Mouse (Mus musculus): ENCODE results near the gene Mprip. TPM values are rescaled to one million over a fixed set of nuclear protein-coding genes. Genes with fewer than 3 reads are reported as not detected.

The Mprip gene
- polyA plus RNA-seq, 1 experiment = 246 TPM

- TF ChIP-seq CTCF (IDR thresholded peaks at IDR 0.05; ENCODE audit: control insufficient read depth, insufficient read depth, insufficient replicate concordance, low read depth, low read length) (no peak), POLR2A (IDR thresholded peaks at IDR 0.05; ENCODE audit: control insufficient read depth, low read depth, low read length) (no peak)
Measured at GRCm38 (mm10) chr11:59653547-59653946, 7.6 kb upstream of the Mprip start.

GRCm38 (mm10) chr11:59655337-59655736 lies 5.8 kb upstream of the Mprip start:
- Histone ChIP-seq H3K27ac (ENCODE audit: control insufficient read depth, insufficient read depth, low read depth, low read length) (no peak overlapping the region), H3K27me3 (ENCODE audit: control insufficient read depth, insufficient read depth, low read length) (no peaks in the 10 kb centered on the region), H3K36me3 (ENCODE audit: control insufficient read depth, insufficient read depth, low read length) (no peaks in the 10 kb centered on the region), H3K4me1 (ENCODE audit: control insufficient read depth, insufficient read depth, low read length) (no peaks in the 10 kb centered on the region), H3K4me3 (ENCODE audit: control insufficient read depth, low read depth, low read length) (no peak overlapping the region)
- TF ChIP-seq CTCF (IDR thresholded peaks at IDR 0.05; ENCODE audit: control insufficient read depth, insufficient read depth, insufficient replicate concordance, low read depth, low read length) (no peak), POLR2A (IDR thresholded peaks at IDR 0.05; ENCODE audit: control insufficient read depth, low read depth, low read length) (no peak)

More at GRCm38 (mm10) chr11:59653547-59653946, 7.6 kb upstream of the Mprip start:
- no peaks in the 10 kb centered on the region for H3K27me3 ChIP-seq (ENCODE audit: control insufficient read depth, insufficient read depth, low read length)
- H3K27ac ChIP-seq (ENCODE audit: control insufficient read depth, insufficient read depth, low read depth, low read length) = no peak overlapping the region
- no peaks in the 10 kb centered on the region for H3K4me1 ChIP-seq (ENCODE audit: control insufficient read depth, insufficient read depth, low read length)
- no peak overlapping the region for H3K4me3 ChIP-seq (ENCODE audit: control insufficient read depth, low read depth, low read length)
- no peaks in the 10 kb centered on the region for H3K36me3 ChIP-seq (ENCODE audit: control insufficient read depth, insufficient read depth, low read length)

DNA sequence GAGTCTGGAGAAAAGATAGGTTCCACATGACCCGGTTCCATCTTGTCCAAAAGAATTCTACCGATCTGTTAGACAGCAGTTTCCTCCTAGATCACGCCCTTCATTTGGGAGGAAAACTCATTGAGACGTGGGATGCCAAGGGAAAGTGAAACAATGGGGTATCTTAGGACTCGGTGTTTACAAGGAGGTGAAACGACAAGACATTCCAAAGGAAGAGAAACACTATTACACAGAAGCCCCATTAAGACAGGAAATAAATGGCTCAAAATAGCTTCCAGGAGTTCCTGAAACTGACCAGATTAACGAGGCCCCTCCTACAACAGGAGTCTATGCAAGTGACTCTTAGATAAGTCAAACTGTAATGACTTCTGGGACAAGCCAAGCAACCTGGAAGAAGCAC lies 5.1 kb upstream of the Mprip start:
- no peak overlapping the region for H3K27ac ChIP-seq (ENCODE audit: control insufficient read depth, insufficient read depth, low read depth, low read length)
- H3K36me3 ChIP-seq (ENCODE audit: control insufficient read depth, insufficient read depth, low read length) = no peaks in the 10 kb centered on the region
- no peaks in the 10 kb centered on the region for H3K27me3 ChIP-seq (ENCODE audit: control insufficient read depth, insufficient read depth, low read length)
- H3K4me1 ChIP-seq (ENCODE audit: control insufficient read depth, insufficient read depth, low read length) = peaks cover 2% of the 10 kb centered on the region
- TF ChIP-seq CTCF (IDR thresholded peaks at IDR 0.05; ENCODE audit: control insufficient read depth, insufficient read depth, insufficient replicate concordance, low read depth, low read length) (no peak), POLR2A (IDR thresholded peaks at IDR 0.05; ENCODE audit: control insufficient read depth, low read depth, low read length) (no peak)
- H3K4me3 ChIP-seq (ENCODE audit: control insufficient read depth, low read depth, low read length) = no peak overlapping the region

GRCm38 (mm10) chr11:59661601-59662248 lies 620 bp downstream of the Mprip start:
- peaks cover 17% of the 10 kb centered on the region for H3K4me1 ChIP-seq (ENCODE audit: control insufficient read depth, insufficient read depth, low read length)
- H3K27ac ChIP-seq (ENCODE audit: control insufficient read depth, insufficient read depth, low read depth, low read length) = peak overlapping the region; percentile 83
- H3K36me3 ChIP-seq (ENCODE audit: control insufficient read depth, insufficient read depth, low read length) = no peaks in the 10 kb centered on the region
- H3K4me3 ChIP-seq (ENCODE audit: control insufficient read depth, low read depth, low read length) = peak overlapping the region; percentile 82
- TF ChIP-seq POLR2A (IDR thresholded peaks at IDR 0.05; ENCODE audit: control insufficient read depth, low read depth, low read length) = no peak
- no peak for TF ChIP-seq CTCF (IDR thresholded peaks at IDR 0.05; ENCODE audit: control insufficient read depth, insufficient read depth, insufficient replicate concordance, low read depth, low read length)
- no peaks in the 10 kb centered on the region for H3K27me3 ChIP-seq (ENCODE audit: control insufficient read depth, insufficient read depth, low read length)

DNA sequence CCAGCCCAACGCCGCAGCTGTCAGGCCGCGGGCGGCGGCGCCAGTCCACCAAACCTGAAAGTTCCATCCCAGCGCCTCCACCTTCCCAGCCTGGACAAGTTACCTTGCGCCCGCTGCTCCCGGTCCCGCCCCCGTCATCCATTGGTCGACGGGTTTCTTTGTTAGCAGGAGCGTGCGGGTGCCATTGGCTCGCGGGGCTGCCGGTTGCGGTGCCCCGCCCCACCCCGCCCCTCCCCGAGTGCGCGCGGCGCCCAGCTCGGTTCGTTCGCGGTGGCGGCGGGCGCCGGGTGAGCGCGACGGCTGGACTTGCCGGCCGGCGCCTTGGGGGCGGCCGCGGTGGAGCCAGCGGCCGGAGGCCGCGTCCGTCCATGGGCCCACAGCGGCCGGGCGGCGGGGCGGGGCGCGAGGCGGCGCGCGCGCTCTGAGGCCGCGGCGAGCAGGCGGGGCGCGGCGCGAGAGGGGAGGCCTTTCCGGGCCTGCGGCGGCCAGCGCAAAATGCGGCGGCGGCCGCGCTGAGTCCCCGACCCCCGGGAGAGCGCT lies 1.2 kb downstream of the Mprip start:
- Histone ChIP-seq H3K27me3 (ENCODE audit: control insufficient read depth, insufficient read depth, low read length) (no peaks in the 10 kb centered on the region), H3K36me3 (ENCODE audit: control insufficient read depth, insufficient read depth, low read length) (no peaks in the 10 kb centered on the region), H3K4me1 (ENCODE audit: control insufficient read depth, insufficient read depth, low read length) (peaks cover 17% of the 10 kb centered on the region), H3K27ac (ENCODE audit: control insufficient read depth, insufficient read depth, low read depth, low read length) (peak overlapping the region; percentile 85), H3K4me3 (ENCODE audit: control insufficient read depth, low read depth, low read length) (peak overlapping the region; percentile 82)
- TF ChIP-seq CTCF (IDR thresholded peaks at IDR 0.05; ENCODE audit: control insufficient read depth, insufficient read depth, insufficient replicate concordance, low read depth, low read length) (no peak), POLR2A (IDR thresholded peaks at IDR 0.05; ENCODE audit: control insufficient read depth, low read depth, low read length) (peak; percentile 56)

- Histone ChIP-seq H3K27me3 (ENCODE audit: control insufficient read depth, insufficient read depth, low read length) (no peaks in the 10 kb centered on the region), H3K4me1 (ENCODE audit: control insufficient read depth, insufficient read depth, low read length) (peaks cover 17% of the 10 kb centered on the region), H3K36me3 (ENCODE audit: control insufficient read depth, insufficient read depth, low read length) (no peaks in the 10 kb centered on the region), H3K4me3 (ENCODE audit: control insufficient read depth, low read depth, low read length) (peak overlapping the region; percentile 82), H3K27ac (ENCODE audit: control insufficient read depth, insufficient read depth, low read depth, low read length) (peak overlapping the region; percentile 85)
- TF ChIP-seq CTCF (IDR thresholded peaks at IDR 0.05; ENCODE audit: control insufficient read depth, insufficient read depth, insufficient replicate concordance, low read depth, low read length) (no peak), POLR2A (IDR thresholded peaks at IDR 0.05; ENCODE audit: control insufficient read depth, low read depth, low read length) (no peak)
Measured at GRCm38 (mm10) chr11:59662877-59663775, 2.0 kb downstream of the Mprip start.

DNA sequence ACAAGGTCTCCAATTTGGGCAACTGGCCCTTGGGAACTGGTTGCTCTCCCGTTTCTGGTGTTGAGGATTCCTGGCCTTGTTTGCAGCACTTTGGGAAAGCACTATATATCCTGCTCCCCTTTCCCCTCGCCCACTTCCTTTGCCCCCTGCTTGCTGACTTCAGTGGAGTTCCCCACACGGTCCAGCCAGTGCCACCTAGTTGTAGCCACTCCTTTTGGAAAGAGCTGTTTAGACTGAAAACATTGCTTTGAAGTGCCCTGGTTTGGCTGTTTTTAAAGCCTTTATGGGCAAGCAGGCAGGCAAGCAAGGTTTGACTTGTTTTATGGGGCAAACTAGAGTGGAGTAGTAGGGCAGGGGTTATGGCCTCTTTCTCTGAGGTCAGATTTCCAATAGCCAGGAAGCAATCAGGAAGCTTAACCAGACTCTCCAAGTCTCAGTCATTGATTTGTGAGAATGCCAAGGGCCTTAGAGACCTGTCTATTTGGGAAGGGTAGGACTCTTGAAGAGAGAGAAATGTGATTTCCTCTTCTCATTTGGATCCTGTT lies 2.7 kb downstream of the Mprip start:
- Histone ChIP-seq H3K4me1 (ENCODE audit: control insufficient read depth, insufficient read depth, low read length) (peaks cover 17% of the 10 kb centered on the region), H3K27ac (ENCODE audit: control insufficient read depth, insufficient read depth, low read depth, low read length) (no peak overlapping the region; the same call in 1 of the 2 replicates), H3K4me3 (ENCODE audit: control insufficient read depth, low read depth, low read length) (peak overlapping the region; percentile 82), H3K36me3 (ENCODE audit: control insufficient read depth, insufficient read depth, low read length) (no peaks in the 10 kb centered on the region), H3K27me3 (ENCODE audit: control insufficient read depth, insufficient read depth, low read length) (no peaks in the 10 kb centered on the region)
- no peak for TF ChIP-seq CTCF (IDR thresholded peaks at IDR 0.05; ENCODE audit: control insufficient read depth, insufficient read depth, insufficient replicate concordance, low read depth, low read length)
- TF ChIP-seq POLR2A (IDR thresholded peaks at IDR 0.05; ENCODE audit: control insufficient read depth, low read depth, low read length) = no peak
